Mouse (Mus musculus) midbrain, embryonic 14.5 days (tissue): ENCODE measurements around the gene Zfp384. TPM values are rescaled to one million over a fixed set of nuclear protein-coding genes. Genes with fewer than 3 reads are reported as not detected.
A peak's percentile ranks its signal among the peaks of the same experiment; 100 is the strongest.

Experiments
- ATAC-seq: fragments of 200-750 bp; cut with Nextera tagmentation; 2 replicates; pipeline ENCODE4 v1.8.0; 2017; ENCODE audit warnings: moderate number of reproducible peaks, moderate library complexity; ENCODE audit not compliant: low FRiP score, low TSS enrichment
- DNase-seq: peaks from one replicate; pipeline ENCODE4 v3.0.0-alpha.2; 2015
- H3K27ac ChIP-seq: fragments of 300-500 bp; sonication (generic); replicated peaks from 2 replicates; pipeline ENCODE4 v1.5.1; 2014; ENCODE audit warnings: mild to moderate bottlenecking, low read depth, low read length, moderate library complexity
- H3K27me3 ChIP-seq: fragments of 300-500 bp; sonication (generic); 2 replicates; pipeline ENCODE4 v1.6.1; 2014; ENCODE audit warnings: low read length, control low read depth, mixed read lengths; ENCODE audit not compliant: control insufficient read depth, insufficient read depth
- H3K36me3 ChIP-seq: fragments of 300-500 bp; sonication (generic); 2 replicates; pipeline ENCODE4 v1.6.1; 2014; ENCODE audit warnings: low read length, control low read depth; ENCODE audit not compliant: control insufficient read depth, insufficient read depth
- H3K4me1 ChIP-seq: fragments of 300-500 bp; sonication (generic); 2 replicates; pipeline ENCODE4 v1.6.1; 2014; ENCODE audit warnings: mild to moderate bottlenecking, antibody characterized with exemption, low read length, control low read depth; ENCODE audit not compliant: control insufficient read depth, insufficient read depth
- H3K4me2 ChIP-seq: fragments of 300-500 bp; sonication (generic); 2 replicates; pipeline ENCODE4 v1.6.1; 2014; ENCODE audit warnings: mild to moderate bottlenecking, low read length, moderate library complexity
- H3K4me3 ChIP-seq: fragments of 300-500 bp; sonication (generic); replicated peaks from 2 replicates; pipeline ENCODE4 v1.5.1; 2014; ENCODE audit warnings: low read depth, low read length
- H3K9ac ChIP-seq: fragments of 300-500 bp; sonication (generic); replicated peaks from 2 replicates; pipeline ENCODE4 v1.6.1; 2014; ENCODE audit warnings: mild to moderate bottlenecking, low read length, moderate library complexity
- H3K9me3 ChIP-seq: fragments of 300-500 bp; sonication (generic); 2 replicates; pipeline ENCODE4 v1.6.1; 2016; ENCODE audit warnings: low read length, control low read depth, mixed read lengths; ENCODE audit not compliant: control insufficient read depth
- WGBS: fragments of 180-500 bp; shearing (Covaris S2); extraction: QIAGEN DNeasy Blood & Tissue Kit; methylation state at CpG from one replicate; pipeline ENCODE4 v1.1.7; 2014; 5-methylcytosine and 5-hydroxymethylcytosine counted together
- polyA plus RNA-seq: library from polyadenylated mRNA; unstranded; fragments of >200 nt; fragmentation: Nextera tagmentation; extraction: Ambion mirVana; gene quantifications from 2 replicates; pipeline ENCODE4 v1.2.1, GENCODE M21; 2014

Gene Zfp384
- 13.7 and 16.2 TPM in 2 replicates for polyA plus RNA-seq

DNA sequence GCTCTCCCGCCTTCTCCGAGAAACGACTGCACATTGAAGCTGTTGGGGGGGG, at the start of gene Zfp384:
Zfp384 (plus strand) TSS at position 17 of the 52 bp plus-strand sequence.
- peak within 1 kb of the TSS; percentile 75 for H3K4me3 ChIP-seq
- peaks cover 25% of the 10 kb centered on the region for H3K36me3 ChIP-seq
- peak within 1 kb of the TSS; percentile 87 for H3K4me2 ChIP-seq
- H3K9ac ChIP-seq = peak within 1 kb of the TSS; percentile 85
- no peak for DNase-seq
- ATAC-seq = no peak
- H3K4me1 ChIP-seq = peaks cover 27% of the 10 kb centered on the region
- WGBS = 0% methylated on average over 3 of the region's 3 CpGs
- no peaks in the 10 kb centered on the region for H3K27me3 ChIP-seq
- H3K9me3 ChIP-seq = no peaks in the 10 kb centered on the region
- H3K27ac ChIP-seq = peak within 1 kb of the TSS; percentile 98

DNA sequence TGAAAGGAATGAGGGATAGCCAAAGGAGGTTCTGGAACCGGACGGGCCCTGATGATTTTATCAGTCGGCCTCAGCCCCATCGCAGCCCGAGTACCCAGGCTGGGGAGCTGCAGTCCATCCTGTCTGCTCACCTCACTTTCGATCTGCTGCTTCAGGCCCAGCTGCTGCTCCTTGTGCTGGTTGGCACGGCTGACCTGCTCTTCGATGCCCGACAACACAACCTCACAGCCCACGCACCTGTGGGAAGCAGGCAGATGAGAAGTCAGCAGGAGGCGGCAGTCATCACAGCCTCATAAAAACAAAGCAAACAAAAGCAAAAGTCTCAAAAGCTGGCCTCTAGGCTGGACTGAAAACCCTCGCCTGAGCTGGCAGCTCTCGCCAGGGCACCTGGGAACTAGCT, 49.0 kb upstream of the Zfp384 start:
- H3K4me3 ChIP-seq = no peak overlapping the region
- WGBS = 93% methylated on average over 13 of the region's 13 CpGs
- no peak for ATAC-seq

DNA sequence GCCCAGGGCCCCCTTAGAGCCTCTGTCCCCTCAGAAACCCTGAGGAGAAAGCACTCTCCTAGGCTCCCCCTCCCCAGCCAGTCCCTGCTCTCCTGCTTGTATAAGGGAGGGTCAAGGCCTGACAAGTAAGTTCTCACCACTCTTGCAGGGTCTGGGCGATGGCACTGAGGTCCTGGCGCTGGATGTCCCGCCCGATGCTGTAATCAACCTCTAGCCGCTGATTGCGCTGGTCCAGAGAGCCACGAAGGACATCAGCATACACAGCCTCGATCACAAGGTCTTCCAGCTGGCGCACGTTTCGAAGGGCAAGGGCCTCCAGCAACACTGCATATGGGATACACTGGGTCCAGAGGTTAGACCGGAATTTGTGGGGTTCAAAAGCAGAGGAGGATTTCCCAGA, 47.9 kb upstream of the Zfp384 start:
- no peaks in the 10 kb centered on the region for H3K9me3 ChIP-seq
- peaks cover 11% of the 10 kb centered on the region for H3K4me1 ChIP-seq
- no peaks in the 10 kb centered on the region for H3K27me3 ChIP-seq
- H3K4me3 ChIP-seq = no peak overlapping the region
- WGBS = 93% methylated on average over 12 of the region's 12 CpGs
- H3K4me2 ChIP-seq = no peak overlapping the region
- DNase-seq = no peak
- no peak for ATAC-seq
- H3K9ac ChIP-seq = no peak overlapping the region
- H3K27ac ChIP-seq = no peak overlapping the region
- H3K36me3 ChIP-seq = peaks cover 57% of the 10 kb centered on the region

More for the DNA sequence above, 49.0 kb upstream of the Zfp384 start:
- Histone ChIP-seq H3K4me2 (no peak overlapping the region), H3K4me1 (peaks cover 8% of the 10 kb centered on the region), H3K9ac (no peak overlapping the region), H3K27ac (no peak overlapping the region), H3K9me3 (no peaks in the 10 kb centered on the region), H3K27me3 (no peaks in the 10 kb centered on the region), H3K36me3 (peaks cover 62% of the 10 kb centered on the region)
- no peak for DNase-seq

DNA sequence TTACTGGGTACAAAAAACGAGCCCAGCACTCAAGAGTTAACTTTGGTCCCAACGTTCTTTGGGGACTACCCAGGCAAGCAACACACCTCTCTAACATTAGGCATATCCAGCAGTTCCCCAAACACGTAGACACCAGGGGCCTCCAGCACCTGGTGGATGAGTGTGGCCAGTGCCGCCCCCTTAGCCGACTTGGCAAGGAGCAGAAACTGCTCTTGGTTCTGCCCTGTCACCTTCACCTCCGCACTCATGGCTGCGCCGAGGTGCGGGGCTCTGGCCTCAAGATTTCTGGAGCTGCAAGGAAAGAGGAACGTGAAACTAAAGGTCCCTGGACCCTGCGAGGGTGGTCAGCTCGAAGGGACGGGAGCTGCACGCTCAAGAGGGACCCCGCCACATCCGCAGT, 44.3 kb upstream of the Zfp384 start:
- H3K36me3 ChIP-seq = peaks cover 28% of the 10 kb centered on the region
- peak overlapping the region; percentile 97 for H3K4me2 ChIP-seq
- H3K27me3 ChIP-seq = no peaks in the 10 kb centered on the region
- no peaks in the 10 kb centered on the region for H3K9me3 ChIP-seq
- ATAC-seq = peak; percentile 36
- H3K9ac ChIP-seq = peak overlapping the region; percentile 92
- peaks cover 14% of the 10 kb centered on the region for H3K4me1 ChIP-seq
- no peak for DNase-seq
- WGBS = 42% methylated on average over 16 of the region's 16 CpGs
- peak overlapping the region; percentile 81 for H3K4me3 ChIP-seq
- H3K27ac ChIP-seq = peak overlapping the region; percentile 90

DNA sequence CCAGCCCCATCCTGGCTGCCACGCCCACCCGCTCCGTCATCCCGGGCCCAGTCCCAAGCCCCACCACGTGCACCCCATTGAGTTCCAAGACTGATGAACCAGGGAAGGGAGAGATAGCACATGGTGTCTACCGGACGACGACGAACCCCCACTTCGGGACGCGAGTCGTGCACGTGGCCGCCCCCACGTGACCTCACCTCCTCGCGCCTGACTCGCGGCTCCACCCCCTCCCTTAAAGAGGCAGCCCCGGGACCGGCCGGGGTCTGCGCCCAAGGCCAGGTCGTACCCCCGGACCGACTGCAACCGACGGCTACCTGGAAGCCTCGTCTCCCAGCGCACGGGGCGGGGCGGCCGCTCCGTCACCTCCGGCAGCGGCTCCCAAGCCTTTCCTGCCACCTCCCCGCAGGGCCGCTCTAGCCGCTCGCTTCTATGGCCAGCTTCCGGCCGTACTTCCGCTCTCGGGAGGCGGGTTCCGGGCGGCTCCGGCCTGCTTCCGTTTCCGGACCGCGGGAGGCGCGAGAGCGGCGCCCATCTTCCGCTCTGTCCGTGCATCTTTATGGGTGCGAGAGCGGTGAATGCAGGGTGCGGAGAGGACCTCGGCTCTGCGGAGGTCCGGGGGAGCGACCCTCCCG, 43.7 kb upstream of the Zfp384 start, which contains the start of gene Cops7a:
Cops7a (minus strand) TSS at position 451 of the 632 bp plus-strand sequence.
- peaks cover 14% of the 10 kb centered on the region for H3K4me1 ChIP-seq
- peak within 1 kb of the TSS; percentile 92 for H3K9ac ChIP-seq
- WGBS = under 1% methylated on average over 68 of the region's 68 CpGs
- DNase-seq (peak; percentile 97), ATAC-seq (peak; percentile 93)
- peak within 1 kb of the TSS; percentile 97 for H3K4me2 ChIP-seq
- H3K9me3 ChIP-seq = no peaks in the 10 kb centered on the region
- H3K27ac ChIP-seq = peak within 1 kb of the TSS; percentile 90
- no peaks in the 10 kb centered on the region for H3K27me3 ChIP-seq
- H3K4me3 ChIP-seq = peak within 1 kb of the TSS; percentile 81
- H3K36me3 ChIP-seq = peaks cover 23% of the 10 kb centered on the region

DNA sequence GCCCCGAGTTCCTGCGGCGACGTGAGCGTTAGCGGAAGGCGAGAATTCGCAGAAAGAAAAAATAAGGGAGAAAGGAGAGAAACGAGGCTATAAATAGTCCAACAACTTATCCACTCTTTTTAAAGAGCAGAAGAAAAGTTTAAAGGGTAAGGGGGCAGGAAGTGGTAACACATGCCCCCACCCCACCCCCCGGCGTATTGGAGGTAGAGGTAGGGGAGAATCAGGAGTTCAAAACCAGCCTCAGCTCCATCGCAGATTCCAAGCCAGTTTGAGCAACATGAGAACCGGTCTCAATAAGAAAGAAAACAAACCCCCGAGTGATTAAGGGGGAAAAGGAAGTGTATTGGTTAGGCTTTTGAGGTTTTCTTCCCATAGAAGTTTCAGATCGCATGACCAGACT, 43.2 kb upstream of the Zfp384 start:
- Histone ChIP-seq H3K4me1 (peaks cover 14% of the 10 kb centered on the region), H3K4me2 (peak overlapping the region; percentile 97), H3K9me3 (no peaks in the 10 kb centered on the region), H3K36me3 (peaks cover 17% of the 10 kb centered on the region), H3K9ac (peak overlapping the region; percentile 92), H3K4me3 (peak overlapping the region; percentile 81), H3K27ac (peak overlapping the region; percentile 90), H3K27me3 (no peaks in the 10 kb centered on the region)
- 0 out of 2 replicates have a peak, but pooled peaks have one; percentile 14 for ATAC-seq
- WGBS = 16% methylated on average over 15 of the region's 15 CpGs
- DNase-seq = no peak

DNA sequence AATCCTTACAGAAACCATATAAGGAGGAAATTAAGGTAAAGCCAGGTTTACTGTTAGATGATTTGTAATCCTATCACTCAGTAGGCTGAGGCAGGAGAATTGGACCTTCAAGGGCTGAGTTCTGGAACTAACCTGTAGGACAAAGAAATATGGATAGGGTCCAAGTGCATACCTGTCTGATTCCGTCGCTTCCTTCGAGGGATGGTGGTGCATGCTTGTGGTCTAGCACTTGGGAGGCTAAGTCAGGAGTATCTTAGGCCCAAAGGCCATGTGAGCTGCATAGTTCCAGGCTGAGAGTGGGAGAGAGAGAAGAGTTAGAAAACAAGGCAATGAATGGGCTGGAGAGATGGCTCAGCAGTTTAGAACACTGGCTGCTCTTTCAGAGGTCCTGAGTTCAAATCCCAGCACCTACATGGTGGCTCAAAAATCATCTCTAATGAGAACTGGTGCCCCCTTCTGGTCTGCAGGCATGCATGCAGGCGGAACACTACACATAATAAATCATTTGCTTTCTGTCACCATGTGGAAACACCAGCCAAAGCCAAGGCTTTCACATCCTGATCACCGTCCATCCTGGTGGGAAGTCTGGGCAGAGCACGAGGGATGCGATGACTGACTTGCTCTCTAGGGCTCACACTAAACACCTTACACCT, 42.4 kb upstream of the Zfp384 start:
- Histone ChIP-seq H3K4me1 (peaks cover 14% of the 10 kb centered on the region), H3K9ac (no peak overlapping the region), H3K4me3 (peak overlapping the region; percentile 81; the same call in 1 of the 2 replicates), H3K36me3 (peaks cover 10% of the 10 kb centered on the region), H3K4me2 (peak overlapping the region; percentile 97), H3K27me3 (no peaks in the 10 kb centered on the region), H3K27ac (no peak overlapping the region), H3K9me3 (no peaks in the 10 kb centered on the region)
- no peak for ATAC-seq
- 96% methylated on average over 7 of the region's 7 CpGs for WGBS
- DNase-seq = peak; percentile 11

DNA sequence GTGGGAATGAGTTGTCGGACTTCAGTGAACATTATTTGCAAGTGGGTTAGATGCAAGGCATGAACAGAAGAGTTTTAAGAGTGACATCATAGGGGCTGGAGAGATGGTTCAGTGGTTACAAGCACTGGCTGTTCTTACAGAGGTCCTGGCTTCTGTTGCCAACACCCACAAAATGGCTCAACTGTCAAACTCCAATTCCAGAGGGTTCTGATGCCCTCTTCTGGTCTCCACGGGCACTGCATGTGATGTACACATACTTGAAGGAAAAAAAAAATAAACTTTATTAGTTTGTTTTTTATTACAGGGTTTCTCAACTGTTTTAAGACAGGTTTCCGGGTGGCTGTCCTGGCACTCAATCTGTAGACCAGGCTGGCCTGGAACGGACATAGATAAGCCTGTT, 41.2 kb upstream of the Zfp384 start:
- Histone ChIP-seq H3K4me2 (no peak overlapping the region), H3K4me1 (peaks cover 14% of the 10 kb centered on the region), H3K4me3 (no peak overlapping the region), H3K27ac (no peak overlapping the region), H3K9ac (no peak overlapping the region), H3K27me3 (no peaks in the 10 kb centered on the region), H3K36me3 (no peaks in the 10 kb centered on the region), H3K9me3 (no peaks in the 10 kb centered on the region)
- 75% methylated on average over 4 of the region's 4 CpGs for WGBS
- ATAC-seq (no peak), DNase-seq (peak; percentile 55)

DNA sequence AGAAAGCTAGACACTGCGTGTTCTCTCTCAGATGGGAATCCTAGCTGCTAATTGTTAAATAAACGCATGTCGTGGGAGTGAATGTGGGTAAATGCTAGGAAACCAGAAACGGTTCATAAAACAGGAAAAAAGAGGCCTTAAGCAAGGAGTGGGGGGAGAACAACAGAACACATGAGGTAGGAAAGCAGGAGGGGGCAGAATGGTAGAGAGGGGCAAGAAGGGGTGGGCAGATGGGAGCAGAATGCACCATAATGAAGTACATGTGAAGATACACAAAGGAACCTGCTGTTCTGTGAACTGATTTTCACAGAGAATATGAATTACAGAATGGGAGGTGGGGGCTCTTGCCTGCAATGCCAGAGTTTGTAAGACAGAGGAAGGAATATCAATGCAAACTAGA, 16.7 kb upstream of the Zfp384 start:
- Histone ChIP-seq H3K36me3 (no peaks in the 10 kb centered on the region), H3K27me3 (peaks cover 20% of the 10 kb centered on the region; the same call in 1 of the 2 replicates), H3K4me3 (no peak overlapping the region), H3K4me2 (no peak overlapping the region), H3K27ac (no peak overlapping the region), H3K9me3 (peaks cover 3% of the 10 kb centered on the region; the same call in 1 of the 2 replicates), H3K9ac (no peak overlapping the region), H3K4me1 (0 out of 2 replicates have a peak, but pooled peaks cover 2% of the 10 kb centered on the region)
- DNase-seq = no peak
- ATAC-seq = no peak
- WGBS = 72% methylated on average over 4 of the region's 4 CpGs
